Mouse (Mus musculus): ENCODE measurements around the gene Ambp.

GRCm38 (mm10) chr4:63166323-63166722 is 11.7 kb upstream of the Ambp start:
- no peak for TF ChIP-seq CTCF (IDR thresholded peaks at IDR 0.05; ENCODE audit: low read depth)
- TF ChIP-seq EP300 (IDR thresholded peaks at IDR 0.05; ENCODE audit: low read depth), result no peak
